ENCODE assay signal across 30 mouse cellular contexts in the genomic region with DNA sequence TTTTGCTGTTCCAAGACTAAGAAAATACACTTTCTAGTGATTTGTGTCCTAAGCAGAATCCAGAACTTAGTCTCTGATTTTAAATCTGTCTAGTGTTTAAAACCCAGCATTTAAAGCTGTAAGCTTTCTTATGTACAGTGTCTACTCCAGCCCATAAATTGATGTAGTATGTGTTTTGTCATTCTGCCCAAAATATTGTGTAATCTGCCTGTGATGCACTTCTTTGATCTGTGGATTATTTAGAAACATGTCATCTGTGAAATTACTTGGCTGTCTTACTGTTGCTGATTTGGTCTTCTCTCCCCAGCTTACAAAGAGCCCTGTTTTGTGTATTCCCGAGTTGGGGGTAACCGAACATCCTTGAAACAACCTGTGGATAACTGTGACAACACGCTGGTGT. TPM values are rescaled to one million over a fixed set of nuclear protein-coding genes. Genes with fewer than 3 reads are reported as not detected.
DNase-seq lines count a peak whose midpoint lies in the region; ATAC-seq and TF ChIP-seq lines count a peak whose summit lies in the region.
"Had no signal": no experiment of that assay in that cellular context is flagged by ENCODE, and none has a peak within 500 bp of the region (broad histone marks: within the 10 kb centered on the region; RNA-seq: fewer than 3 reads in every experiment).

No protein-coding gene starts in this region.

- TF ChIP-seq POLR2A in myocyte (IDR thresholded peaks at IDR 0.05; ENCODE audit: insufficient read length, low read depth): no peak

- H3ac ChIP-seq in C2C12 (ENCODE audit: control insufficient read depth, insufficient read length, low read depth) (no peak overlapping the region), myocyte (ENCODE audit: control insufficient read depth, insufficient read length) (no peak overlapping the region)

- no peaks in the 10 kb centered on the region for H3K36me3 ChIP-seq in lung, embryonic 14.5 days (ENCODE audit: insufficient read depth)
- H3K36me3 ChIP-seq in C2C12 (ENCODE audit: control insufficient read depth, insufficient read depth) (no peaks in the 10 kb centered on the region), myocyte (ENCODE audit: control insufficient read depth, insufficient read depth) (no peaks in the 10 kb centered on the region)
- H3K36me3 ChIP-seq: embryonic facial prominence, embryonic 10.5 days; embryonic facial prominence, embryonic 15.5 days; forebrain, embryonic 15.5 days; heart, embryonic 10.5 days; heart, embryonic 15.5 days; limb, embryonic 12.5 days; liver, embryonic 12.5 days; midbrain, embryonic 12.5 days; neural tube, embryonic 13.5 days had no signal

- H3K4me2 ChIP-seq in lung, embryonic 14.5 days: no peak overlapping the region
- peak overlapping the region; percentile 74 for H3K4me2 ChIP-seq in myocyte (ENCODE audit: low read depth)
- H3K4me2 ChIP-seq: embryonic facial prominence, embryonic 15.5 days; forebrain, embryonic 15.5 days; heart, embryonic 15.5 days; limb, embryonic 12.5 days; liver, embryonic 12.5 days; midbrain, embryonic 12.5 days; neural tube, embryonic 13.5 days had no signal

- no peaks in the 10 kb centered on the region for H3K9me3 ChIP-seq in lung, embryonic 14.5 days (ENCODE audit: low read depth, low read length)
- H3K9me3 ChIP-seq: embryonic facial prominence, embryonic 10.5 days; embryonic facial prominence, embryonic 15.5 days; forebrain, embryonic 15.5 days; heart, embryonic 10.5 days; heart, embryonic 15.5 days; limb, embryonic 12.5 days; liver, embryonic 12.5 days; megakaryocyte, embryonic 14.5 days; midbrain, embryonic 12.5 days; neural tube, embryonic 13.5 days had no signal

- peak; percentile 96 for DNase-seq in lung, embryonic 14.5 days
- DNase-seq in lung, postnatal 14 days: no peak
- DNase-seq in fat pad, adult 2 months (ENCODE audit: extremely low read depth, low read depth, low spot score): peak; percentile 46
- DNase-seq in layer of hippocampus, adult 11-12 months (ENCODE audit: low spot score): no peak
- no peak for DNase-seq in cerebellum, adult 8-10 months
- DNase-seq: adrenal gland, postnatal 25 days; B cell, adult 2 months; cerebellum, adult 11-12 months; cerebellum, postnatal 14 days; gastrocnemius, postnatal 25 days; heart, adult 11 months; kidney, adult 18-20 months; liver, postnatal 0 days; thymus, postnatal 4 days had no signal

- H3K27me3 ChIP-seq in lung, embryonic 14.5 days (ENCODE audit: insufficient read depth, low read length): no peaks in the 10 kb centered on the region
- H3K27me3 ChIP-seq in C2C12 (ENCODE audit: control insufficient read depth, insufficient read depth, insufficient read length): no peaks in the 10 kb centered on the region
- H3K27me3 ChIP-seq in myocyte (ENCODE audit: control insufficient read depth, insufficient read depth, insufficient read length): no peaks in the 10 kb centered on the region
- H3K27me3 ChIP-seq: CH12.LX; embryonic facial prominence, embryonic 15.5 days; forebrain, embryonic 15.5 days; heart, embryonic 15.5 days; limb, embryonic 12.5 days; liver, embryonic 12.5 days; megakaryocyte, embryonic 14.5 days; midbrain, embryonic 12.5 days; neural tube, embryonic 13.5 days; Patski had no signal

- no peak overlapping the region for H3K4me3 ChIP-seq in lung, embryonic 14.5 days (ENCODE audit: low read depth, low read length)
- H3K4me3 ChIP-seq in C2C12 (ENCODE audit: insufficient read depth, poor library complexity, severe bottlenecking) (no peak overlapping the region), myocyte (no peak overlapping the region)
- H3K4me3 ChIP-seq: embryonic facial prominence, embryonic 10.5 days; embryonic facial prominence, embryonic 15.5 days; forebrain, embryonic 15.5 days; heart, embryonic 10.5 days; heart, embryonic 15.5 days; left cerebral cortex, adult 2 months; limb, embryonic 12.5 days; liver, embryonic 12.5 days; megakaryocyte, embryonic 14.5 days; midbrain, embryonic 12.5 days; neural tube, embryonic 13.5 days had no signal

- H3K9ac ChIP-seq in lung, embryonic 14.5 days: no peak overlapping the region
- H3K9ac ChIP-seq: embryonic facial prominence, embryonic 15.5 days; forebrain, embryonic 15.5 days; heart, embryonic 15.5 days; limb, embryonic 12.5 days; liver, embryonic 12.5 days; liver, postnatal 0 days; midbrain, embryonic 12.5 days; neural tube, embryonic 13.5 days had no signal

- no peaks in the 10 kb centered on the region for H3K79me3 ChIP-seq in C2C12 (ENCODE audit: low read depth)

- H3K79me2 ChIP-seq in C2C12 (ENCODE audit: control insufficient read depth, insufficient read depth): no peaks in the 10 kb centered on the region
- H3K79me2 ChIP-seq in myocyte (ENCODE audit: control insufficient read depth, insufficient read depth): no peaks in the 10 kb centered on the region

- TF ChIP-seq CTCF in lung, embryonic 14.5 days (IDR thresholded peaks at IDR 0.05; ENCODE audit: low read depth): no peak
- no peak for TF ChIP-seq CTCF in C2C12 (IDR thresholded peaks at IDR 0.05; ENCODE audit: control insufficient read depth, insufficient read depth, insufficient read length)

- peaks cover 5% of the 10 kb centered on the region; the same call in 1 of the 2 replicates for H3K4me1 ChIP-seq in lung, embryonic 14.5 days (ENCODE audit: insufficient read depth)
- H3K4me1 ChIP-seq: embryonic facial prominence, embryonic 10.5 days; embryonic facial prominence, embryonic 15.5 days; forebrain, embryonic 15.5 days; heart, embryonic 10.5 days; heart, embryonic 15.5 days; limb, embryonic 12.5 days; midbrain, embryonic 12.5 days; neural tube, embryonic 13.5 days had no signal

- peak; percentile 96 for ATAC-seq in lung, embryonic 14.5 days (ENCODE audit: insufficient read depth)
- ATAC-seq: forebrain, embryonic 15.5 days; hindbrain, embryonic 16.5 days; liver, embryonic 12.5 days; liver, postnatal 0 days; Patski had no signal

- 31% methylated on average over 3 of the region's 3 CpGs for WGBS in lung, embryonic 14.5 days

- peak overlapping the region; percentile 95 for H3K27ac ChIP-seq in lung, embryonic 14.5 days (ENCODE audit: low read depth)
- H3K27ac ChIP-seq: embryonic facial prominence, embryonic 10.5 days; embryonic facial prominence, embryonic 15.5 days; forebrain, embryonic 15.5 days; heart, embryonic 10.5 days; heart, embryonic 15.5 days; left cerebral cortex, adult 2 months; limb, embryonic 12.5 days; liver, embryonic 12.5 days; midbrain, embryonic 12.5 days; neural tube, embryonic 13.5 days had no signal

TF ChIP-seq in C2C12, 6 proteins besides CTCF, POLR2A, EP300 and RAD21:
- TF ChIP-seq MYOG (IDR thresholded peaks at IDR 0.05; ENCODE audit: control insufficient read depth, extremely low read depth, insufficient read length) (no peak), CEBPB (IDR thresholded peaks at IDR 0.05; ENCODE audit: low read depth) (peak; percentile 94)
TF ChIP-seq in C2C12: peak in this region for 1.

TF ChIP-seq in myocyte, 11 proteins besides CTCF, POLR2A, EP300 and RAD21:
- TF ChIP-seq USF1 (IDR thresholded peaks at IDR 0.05; ENCODE audit: low read depth): no peak
- peak; percentile 87 for TF ChIP-seq CEBPB (IDR thresholded peaks at IDR 0.05; ENCODE audit: insufficient read depth, poor library complexity, severe bottlenecking)
- no peak for TF ChIP-seq SRF (IDR thresholded peaks at IDR 0.05; ENCODE audit: control insufficient read depth, insufficient read length, low read depth)
- no peak for TF ChIP-seq MYOD1 (IDR thresholded peaks at IDR 0.05; ENCODE audit: control insufficient read depth in 1 of 3, insufficient read length in 2 of 3, low read depth in 2 of 3)

RNA-seq across cellular contexts. Expression of gene Agbl3, which starts 17.7 kb away (rescaled TPM):
- 11.3 and 11.6 TPM in 2 replicates for polyA plus RNA-seq in lung, embryonic 14.5 days (2014; fragmentation: Nextera tagmentation; extraction: Ambion mirVana)
- polyA plus RNA-seq in C2C12 (2012; fragmentation: generic; extraction: Trizol) (2.4 TPM), myocyte (2012; fragmentation: generic; extraction: Trizol) (3.6 TPM)

Comparison
In these comparisons a context has a peak if more than half of its experiments do, and no peak if none do; other contexts are left out.
1. DNase-seq: peak in lung, embryonic 14.5 days (single experiment) and fat pad, adult 2 months (single experiment); none in lung, postnatal 14 days (single experiment), layer of hippocampus, adult 11-12 months (single experiment) and cerebellum, adult 8-10 months (single experiment).